Mouse (Mus musculus) heart, embryonic 10.5 days (tissue): ENCODE measurements at regions not wholly inside any gene's neighbourhood (a gene's known extent, or its start where the extent isn't known, plus 50 kb on each side); places are given as distances from the start of the nearest gene placed in this dataset.
A peak's percentile ranks its signal among the peaks of the same experiment; 100 is the strongest.

ENCODE experiments used
- DNase-seq: peaks from one replicate; pipeline ENCODE4 v3.0.0-alpha.2; 2017; ENCODE audit warnings: low spot score
- H3K27ac ChIP-seq: fragments of 300-500 bp; sonication (generic); 2 replicates; pipeline ENCODE4 v1.5.1; 2016; ENCODE audit warnings: mild to moderate bottlenecking
- H3K27me3 ChIP-seq: fragments of 300-500 bp; sonication (generic); 2 replicates; pipeline ENCODE4 v1.6.1; 2016; ENCODE audit warnings: mild to moderate bottlenecking; ENCODE audit not compliant: poor library complexity, insufficient read depth, severe bottlenecking
- H3K36me3 ChIP-seq: fragments of 300-500 bp; sonication (generic); 2 replicates; pipeline ENCODE4 v1.6.1; 2016; ENCODE audit warnings: mild to moderate bottlenecking, moderate library complexity
- H3K4me1 ChIP-seq: fragments of 300-500 bp; sonication (generic); 2 replicates; pipeline ENCODE4 v1.6.1; 2016; ENCODE audit warnings: mild to moderate bottlenecking
- H3K4me3 ChIP-seq: fragments of 300-500 bp; sonication (generic); 2 replicates; pipeline ENCODE4 v1.5.1; 2016; ENCODE audit warnings: mild to moderate bottlenecking, moderate library complexity
- H3K9me3 ChIP-seq: fragments of 300-500 bp; sonication (generic); 2 replicates; pipeline ENCODE4 v1.6.1; 2016; ENCODE audit warnings: mild to moderate bottlenecking, moderate library complexity
- WGBS: fragments of 180-500 bp; shearing (Covaris S2); methylation state at CpG from one replicate; pipeline ENCODE4 v1.1.7; 2016; 5-methylcytosine and 5-hydroxymethylcytosine counted together

- H3K9me3 ChIP-seq = no peaks in the 10 kb centered on the region
- H3K27ac ChIP-seq = no peak overlapping the region
- peaks cover 34% of the 10 kb centered on the region for H3K4me1 ChIP-seq
- DNase-seq = no peak
- no peaks in the 10 kb centered on the region for H3K36me3 ChIP-seq
- no peak overlapping the region for H3K4me3 ChIP-seq
- H3K27me3 ChIP-seq = no peaks in the 10 kb centered on the region
- WGBS = 84% methylated on average over 2 of the region's 2 CpGs
Observed at GRCm38 (mm10) chr13:44411781-44412496, 317.3 kb upstream of the Jarid2 start.

GRCm38 (mm10) chr13:44413305-44413704 is 316.0 kb upstream of the Jarid2 start:
- Histone ChIP-seq H3K9me3 (no peaks in the 10 kb centered on the region), H3K27ac (no peak overlapping the region), H3K27me3 (no peaks in the 10 kb centered on the region), H3K4me3 (no peak overlapping the region), H3K36me3 (no peaks in the 10 kb centered on the region), H3K4me1 (peaks cover 46% of the 10 kb centered on the region)
- whole genome bisulfite sequencing = 54% methylated on average over 9 of the region's 9 CpGs
- DNase-seq = no peak

GRCm38 (mm10) chr13:44415971-44416370 is 313.3 kb upstream of the Jarid2 start:
- H3K27me3 ChIP-seq = no peaks in the 10 kb centered on the region
- WGBS = 69% methylated on average over 7 of the region's 7 CpGs
- H3K4me1 ChIP-seq = peaks cover 49% of the 10 kb centered on the region
- H3K9me3 ChIP-seq = no peaks in the 10 kb centered on the region
- H3K4me3 ChIP-seq = no peak overlapping the region
- 0 out of 2 replicates have a peak overlapping the region, but pooled peaks have one; percentile 31 for H3K27ac ChIP-seq
- DNase-seq = no peak
- H3K36me3 ChIP-seq = no peaks in the 10 kb centered on the region

- H3K27ac ChIP-seq = peak overlapping the region; percentile 65
- no peak for DNase-seq
- WGBS = 9% methylated on average over 8 of the region's 8 CpGs
- H3K36me3 ChIP-seq = no peaks in the 10 kb centered on the region
- no peaks in the 10 kb centered on the region for H3K9me3 ChIP-seq
- peaks cover 54% of the 10 kb centered on the region for H3K4me1 ChIP-seq
- H3K27me3 ChIP-seq = no peaks in the 10 kb centered on the region
- peak overlapping the region; percentile 5; the same call in 1 of the 2 replicates for H3K4me3 ChIP-seq
Observed at GRCm38 (mm10) chr13:44416986-44417385, 312.3 kb upstream of the Jarid2 start.

- H3K4me3 ChIP-seq = 0 out of 2 replicates have a peak overlapping the region, but pooled peaks have one; percentile 36
- no peaks in the 10 kb centered on the region for H3K27me3 ChIP-seq
- no peak for DNase-seq
- H3K27ac ChIP-seq = peak overlapping the region; percentile 82
- WGBS = 73% methylated on average over 8 of the region's 8 CpGs
- H3K4me1 ChIP-seq = peaks cover 59% of the 10 kb centered on the region
- no peaks in the 10 kb centered on the region for H3K36me3 ChIP-seq
- H3K9me3 ChIP-seq = no peaks in the 10 kb centered on the region
Observed at GRCm38 (mm10) chr13:44419056-44419455, 310.2 kb upstream of the Jarid2 start.

GRCm38 (mm10) chr13:44419472-44420226 is 309.6 kb upstream of the Jarid2 start:
- Histone ChIP-seq H3K27me3 (no peaks in the 10 kb centered on the region), H3K27ac (peak overlapping the region; percentile 82), H3K4me3 (peak overlapping the region; percentile 36), H3K4me1 (peaks cover 59% of the 10 kb centered on the region), H3K9me3 (no peaks in the 10 kb centered on the region), H3K36me3 (no peaks in the 10 kb centered on the region)
- 16% methylated on average over 13 of the region's 15 CpGs for WGBS
- DNase-seq = no peak

GRCm38 (mm10) chr13:44420227-44420592 is 309.1 kb upstream of the Jarid2 start:
- no peak for DNase-seq
- Histone ChIP-seq H3K4me1 (peaks cover 59% of the 10 kb centered on the region), H3K4me3 (peak overlapping the region; percentile 36; the same call in 1 of the 2 replicates), H3K27me3 (no peaks in the 10 kb centered on the region), H3K9me3 (no peaks in the 10 kb centered on the region), H3K36me3 (no peaks in the 10 kb centered on the region), H3K27ac (peak overlapping the region; percentile 82)
- WGBS = 23% methylated on average over 6 of the region's 6 CpGs

- WGBS = 97% methylated on average over 8 of the region's 8 CpGs
- no peak for DNase-seq
- peaks cover 56% of the 10 kb centered on the region for H3K4me1 ChIP-seq
Observed at GRCm38 (mm10) chr13:44420941-44421340, 308.3 kb upstream of the Jarid2 start.

GRCm38 (mm10) chr13:44421426-44421825 is 307.8 kb upstream of the Jarid2 start:
- Histone ChIP-seq H3K27me3 (no peaks in the 10 kb centered on the region), H3K4me3 (no peak overlapping the region), H3K27ac (0 out of 2 replicates have a peak overlapping the region, but pooled peaks have one; percentile 2), H3K4me1 (peaks cover 52% of the 10 kb centered on the region), H3K36me3 (no peaks in the 10 kb centered on the region), H3K9me3 (no peaks in the 10 kb centered on the region)
- WGBS = 79% methylated on average over 3 of the region's 3 CpGs
- DNase-seq = no peak

More at GRCm38 (mm10) chr13:44420941-44421340, 308.3 kb upstream of the Jarid2 start:
- Histone ChIP-seq H3K9me3 (no peaks in the 10 kb centered on the region), H3K4me3 (no peak overlapping the region), H3K36me3 (no peaks in the 10 kb centered on the region), H3K27me3 (no peaks in the 10 kb centered on the region), H3K27ac (no peak overlapping the region)

GRCm38 (mm10) chr13:44421922-44422321 is 307.4 kb upstream of the Jarid2 start:
- no peaks in the 10 kb centered on the region for H3K36me3 ChIP-seq
- H3K4me1 ChIP-seq = peaks cover 47% of the 10 kb centered on the region
- H3K4me3 ChIP-seq = no peak overlapping the region
- H3K27me3 ChIP-seq = no peaks in the 10 kb centered on the region
- no peak for DNase-seq
- H3K27ac ChIP-seq = 0 out of 2 replicates have a peak overlapping the region, but pooled peaks have one; percentile 2
- 73% methylated on average over 5 of the region's 5 CpGs for WGBS
- H3K9me3 ChIP-seq = no peaks in the 10 kb centered on the region

GRCm38 (mm10) chr13:44430492-44430891 is 298.8 kb upstream of the Jarid2 start:
- Histone ChIP-seq H3K4me1 (no peaks in the 10 kb centered on the region), H3K27me3 (no peaks in the 10 kb centered on the region), H3K4me3 (no peak overlapping the region), H3K27ac (no peak overlapping the region), H3K9me3 (no peaks in the 10 kb centered on the region), H3K36me3 (no peaks in the 10 kb centered on the region)
- DNase-seq = no peak
- 81% methylated on average over 8 of the region's 8 CpGs for WGBS

- Histone ChIP-seq H3K9me3 (no peaks in the 10 kb centered on the region), H3K4me3 (no peak overlapping the region), H3K36me3 (no peaks in the 10 kb centered on the region), H3K27ac (no peak overlapping the region), H3K4me1 (no peaks in the 10 kb centered on the region), H3K27me3 (no peaks in the 10 kb centered on the region)
- DNase-seq = no peak
- WGBS = 80% methylated on average over 1 of the region's 1 CpGs
Observed at GRCm38 (mm10) chr13:44437709-44438108, 291.6 kb upstream of the Jarid2 start.

- Histone ChIP-seq H3K27me3 (no peaks in the 10 kb centered on the region), H3K27ac (no peak overlapping the region), H3K4me3 (no peak overlapping the region), H3K9me3 (no peaks in the 10 kb centered on the region), H3K4me1 (no peaks in the 10 kb centered on the region), H3K36me3 (no peaks in the 10 kb centered on the region)
- no peak for DNase-seq
- WGBS = 83% methylated on average over 3 of the region's 3 CpGs
Observed at GRCm38 (mm10) chr13:44441061-44441460, 288.2 kb upstream of the Jarid2 start.
